Mouse (Mus musculus): ENCODE measurements at regions not wholly inside any gene's neighbourhood (a gene's known extent, or its start where the extent isn't known, plus 50 kb on each side); places are given as distances from the start of the nearest gene placed in this dataset.
A peak's percentile ranks its signal among the peaks of the same experiment; 100 is the strongest.

DNA sequence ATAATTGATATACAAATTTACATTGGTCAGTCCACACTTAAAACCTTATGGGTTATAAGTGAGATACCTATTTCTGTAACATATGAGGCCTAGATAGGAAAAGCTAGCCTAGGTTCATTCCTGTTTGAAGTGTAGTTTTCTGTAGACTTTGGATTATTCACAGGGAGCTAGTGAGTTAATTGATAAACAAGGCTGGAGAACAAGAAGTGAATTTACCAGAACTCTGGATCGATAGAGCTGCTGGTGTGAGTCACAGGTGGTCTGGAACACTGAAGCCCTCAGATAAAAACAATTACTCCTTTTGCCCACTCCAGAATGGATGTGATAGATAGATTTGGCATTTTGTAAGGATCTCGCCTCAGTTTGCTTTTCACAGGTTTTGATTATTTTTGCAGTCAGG is 62.0 kb upstream of the Rtl1 start:
- DNase-seq, result no peak

DNA sequence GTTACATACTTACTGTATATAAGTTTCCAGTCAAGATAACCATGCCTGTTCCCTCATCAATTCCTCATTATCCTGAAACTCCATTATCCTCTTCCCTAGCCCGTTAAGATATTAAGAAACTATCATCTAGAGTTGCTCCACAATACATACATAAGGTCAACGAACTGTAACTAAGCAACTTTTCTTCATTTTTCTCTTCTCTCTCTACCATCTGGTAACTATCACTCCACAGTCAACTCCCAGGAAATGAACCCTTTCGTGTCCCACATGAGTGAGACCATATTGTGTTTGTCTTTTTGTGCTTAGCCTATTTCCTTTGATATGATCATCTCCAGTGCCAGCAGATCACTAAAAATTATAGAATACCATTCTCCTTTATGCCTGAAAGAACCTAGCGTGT is 74.6 kb upstream of the Rtl1 start:
- no peak for DNase-seq

DNA sequence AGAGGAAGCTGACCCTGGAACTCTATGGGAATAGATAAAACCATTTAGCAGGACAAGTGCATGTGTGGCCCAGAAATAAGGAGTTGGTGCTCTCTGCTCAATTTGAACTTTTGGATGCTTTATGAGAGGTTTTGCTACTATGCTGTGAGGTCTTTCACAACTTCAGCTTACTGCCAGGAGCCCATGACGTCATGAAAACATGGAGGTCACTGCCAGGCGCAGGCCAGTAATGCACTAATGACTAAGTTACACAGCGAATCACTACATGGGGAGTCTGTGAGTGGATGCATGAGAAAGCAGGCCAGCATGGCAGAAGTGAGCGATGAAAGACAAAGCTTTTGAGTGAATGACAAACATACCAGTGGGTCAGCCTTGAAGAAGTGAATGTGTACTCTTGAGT is 93.9 kb upstream of the Rtl1 start:
- DNase-seq, result no peak

GRCm38 (mm10) chr12:109694801-109695430 is 94.8 kb upstream of the Rtl1 start:
- DNase-seq, result peak; percentile 94 to 96

- DNase-seq, result no peak
These were observed 106.7 kb upstream of the Rtl1 start for GRCm38 (mm10) chr12:109706820-109707219.

DNA sequence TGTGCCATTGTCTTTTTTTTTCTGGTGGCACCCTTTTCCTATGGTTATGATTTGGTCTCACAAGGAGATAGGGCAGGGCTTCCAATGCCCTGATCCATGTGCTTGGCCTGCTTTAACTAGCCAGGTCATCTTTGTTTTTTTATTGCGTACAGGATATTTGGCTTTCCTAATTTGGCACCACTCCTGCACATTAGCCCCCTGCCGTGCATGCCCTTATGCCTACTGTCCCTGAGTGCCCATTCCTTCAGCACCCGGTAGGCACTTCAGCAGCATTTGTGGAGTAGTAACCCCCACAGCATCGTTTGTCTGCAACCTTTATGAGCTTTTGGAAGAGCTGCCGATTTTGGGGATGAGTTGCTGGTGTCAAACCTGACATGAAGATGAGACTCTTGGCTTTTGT is 109.5 kb upstream of the Rtl1 start:
- peak; percentile 76 to 78 for DNase-seq

DNA sequence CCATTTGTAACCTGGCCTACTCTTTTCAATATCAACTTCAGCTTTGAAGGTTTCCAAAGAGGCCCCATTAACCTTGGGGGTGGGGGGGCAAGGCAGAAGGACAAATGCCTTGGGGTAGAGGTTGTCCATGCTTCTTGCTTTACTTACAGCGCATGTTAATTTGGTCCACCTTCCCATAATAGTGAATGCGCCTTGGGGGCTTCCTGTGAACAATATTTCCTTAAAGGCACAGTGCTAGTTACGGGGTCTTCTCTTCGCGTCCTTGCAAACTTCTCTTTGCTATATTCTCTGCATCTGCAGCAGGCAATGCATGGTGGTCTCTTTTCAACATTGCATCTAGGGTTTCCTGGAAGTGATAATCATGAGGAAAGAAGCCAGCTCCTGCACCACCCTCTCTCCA is 111.3 kb upstream of the Rtl1 start:
- no peak for DNase-seq

DNA sequence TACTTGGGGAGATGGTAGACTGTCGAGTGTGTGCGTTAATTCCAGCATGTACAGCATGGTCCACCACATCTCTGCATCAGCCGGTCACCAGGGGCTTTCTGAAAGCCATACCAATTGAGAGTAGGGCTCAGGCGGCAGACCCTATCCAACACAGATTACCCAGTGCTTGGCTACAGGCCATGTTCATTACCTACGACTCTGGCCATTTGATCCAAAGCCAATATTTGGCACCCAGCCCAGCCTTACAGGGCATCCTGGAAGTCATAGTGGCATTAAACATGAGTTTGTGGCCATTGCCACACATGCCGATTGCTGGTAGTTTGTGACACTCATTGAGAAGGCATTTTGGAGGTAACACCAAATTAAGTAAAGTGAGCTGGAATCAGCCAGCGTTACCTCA is 111.8 kb upstream of the Rtl1 start:
- DNase-seq, result peak; percentile 95 to 97

GRCm38 (mm10) chr12:109712386-109712785 is 112.3 kb upstream of the Rtl1 start:
- DNase-seq, result peak; percentile 87 to 89

DNA sequence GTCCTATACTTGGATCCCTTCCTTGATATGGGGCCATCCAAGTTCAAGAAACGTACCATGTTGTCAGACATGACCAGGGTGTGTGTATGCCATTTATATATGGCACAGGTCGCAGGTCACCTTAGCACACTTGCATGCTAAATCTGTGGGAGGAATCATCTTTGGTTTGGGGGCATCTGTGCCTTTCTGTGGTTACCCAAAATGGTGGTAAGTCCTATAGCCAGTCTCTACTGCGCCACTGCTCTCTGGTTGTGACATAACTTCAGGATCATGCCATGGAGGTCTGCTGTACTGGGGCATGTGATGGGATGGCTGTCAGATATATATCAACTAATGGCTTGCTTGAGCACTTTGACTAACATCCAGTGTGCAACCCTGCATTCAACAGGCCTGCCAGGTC is 112.9 kb upstream of the Rtl1 start:
- DNase-seq, result no peak

- no peak for DNase-seq
These were observed 113.9 kb upstream of the Rtl1 start for GRCm38 (mm10) chr12:109714061-109714460.

- no peak for DNase-seq
These were observed 116.9 kb upstream of the Rtl1 start for GRCm38 (mm10) chr12:109716991-109717390.

DNA sequence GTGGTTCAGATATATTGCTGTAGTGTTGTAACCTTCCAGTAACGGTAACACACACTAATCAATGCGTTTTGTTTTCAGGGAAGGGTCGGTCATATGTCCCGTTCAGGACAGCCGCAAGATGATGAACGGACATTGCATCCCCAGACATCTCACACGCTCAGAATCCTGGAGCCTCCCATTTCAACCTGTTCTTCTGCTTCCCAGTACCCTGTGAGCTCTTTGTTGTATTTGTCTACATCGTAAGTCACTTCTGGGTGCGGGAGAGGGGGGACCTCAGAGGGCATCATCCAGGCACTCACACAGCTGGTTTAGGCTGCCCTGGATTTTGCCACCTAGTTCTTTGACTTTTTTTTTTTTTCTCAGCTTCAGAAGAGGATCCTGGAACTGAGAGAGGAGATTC is 117.9 kb upstream of the Rtl1 start:
- DNase-seq, result no peak

GRCm38 (mm10) chr12:109738201-109738600 is 138.1 kb upstream of the Rtl1 start:
- DNase-seq, result no peak

GRCm38 (mm10) chr12:109738911-109739310 is 138.8 kb upstream of the Rtl1 start:
- no peak for DNase-seq

- DNase-seq, result no peak
These were observed 142.4 kb upstream of the Rtl1 start for GRCm38 (mm10) chr12:109742486-109742885.

GRCm38 (mm10) chr12:109743036-109743650 is 143.0 kb upstream of the Rtl1 start:
- DNase-seq, result no peak

DNA sequence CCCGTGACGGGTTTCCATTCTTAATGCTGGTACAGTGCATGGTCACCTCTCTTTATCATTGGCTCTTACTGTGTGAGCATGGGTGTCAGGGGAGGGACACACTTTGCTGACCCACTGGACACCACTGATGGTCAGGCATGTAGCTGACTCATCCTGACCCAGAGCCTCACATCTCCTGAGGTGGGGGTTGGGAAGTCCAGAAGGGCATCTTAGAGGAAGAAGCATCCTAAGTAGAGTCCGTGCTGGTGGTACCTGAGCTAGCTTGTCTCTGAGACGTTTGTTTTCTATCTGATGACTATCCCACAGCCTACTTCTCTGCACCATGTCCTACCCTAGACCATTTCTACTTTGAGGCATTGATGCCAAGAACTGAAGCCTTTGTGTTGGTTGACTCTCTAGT is 144.1 kb upstream of the Rtl1 start:
- DNase-seq, result no peak

GRCm38 (mm10) chr12:109745731-109746484 is 145.8 kb upstream of the Rtl1 start:
- peak; percentile 47 to 62 for DNase-seq

DNA sequence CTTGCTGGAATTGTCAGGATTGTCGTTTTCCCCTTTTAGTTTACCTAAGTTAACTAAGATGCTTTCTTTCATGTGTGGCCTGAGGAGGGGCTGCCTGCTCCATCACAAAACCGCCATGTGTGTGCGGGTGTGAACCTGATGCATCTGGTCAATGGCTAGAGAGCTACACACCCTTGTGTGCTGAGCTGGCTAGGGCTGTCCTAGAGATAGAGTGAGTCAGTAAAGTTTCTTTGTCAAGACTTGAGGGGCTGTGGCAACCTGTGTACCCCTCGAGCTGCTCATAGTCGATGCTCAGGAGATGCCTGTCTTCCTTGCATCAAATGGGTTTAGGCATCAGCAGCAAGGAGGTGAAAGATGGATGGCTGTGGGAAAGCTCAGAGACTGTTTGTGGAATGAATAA is 147.1 kb upstream of the Rtl1 start:
- no peak for DNase-seq

- no peak for DNase-seq
These were observed 147.6 kb upstream of the Rtl1 start for GRCm38 (mm10) chr12:109747776-109748175.

- DNase-seq, result peak; percentile 49 to 72
These were observed 148.4 kb upstream of the Rtl1 start for GRCm38 (mm10) chr12:109748326-109749059.

- DNase-seq, result no peak
These were observed 149.1 kb upstream of the Rtl1 start for GRCm38 (mm10) chr12:109749256-109749655.

Measured in cerebellum, postnatal 10 days (tissue).